Mouse (Mus musculus): ENCODE measurements around the gene Sdr39u1. TPM values are rescaled to one million over a fixed set of nuclear protein-coding genes. Genes with fewer than 3 reads are reported as not detected.
A peak's percentile ranks its signal among the peaks of the same experiment; 100 is the strongest.

The Sdr39u1 gene
- total RNA-seq, 4 experiments from 2014 or later: 120 to 148 (median 130) TPM

DNA sequence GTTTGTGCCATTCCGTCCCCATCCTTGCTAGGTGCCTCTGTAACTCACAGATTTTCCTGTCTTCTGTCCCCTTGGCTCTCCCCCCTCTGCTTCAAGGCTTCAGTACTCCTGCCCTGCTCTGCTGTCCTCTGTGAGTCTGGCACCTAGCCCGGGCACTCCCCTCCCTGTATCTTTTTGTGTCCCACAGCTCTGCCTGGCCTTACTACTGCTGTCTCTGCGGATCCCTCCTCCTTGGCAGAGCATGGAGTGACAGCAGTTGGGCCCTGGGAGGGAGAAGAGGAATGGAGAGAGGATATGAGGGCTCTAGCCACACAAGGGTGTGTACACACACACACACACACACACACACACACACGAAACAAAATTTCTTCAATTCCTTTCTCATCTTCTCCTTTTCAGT lies 15.9 kb downstream of the Sdr39u1 start, which contains the start of gene Cbln3:
Cbln3 (minus strand) TSS at position 227 of the 400 bp plus-strand sequence.
- DNase-seq (ENCODE audit: low spot score): peak; percentile 49

DNA sequence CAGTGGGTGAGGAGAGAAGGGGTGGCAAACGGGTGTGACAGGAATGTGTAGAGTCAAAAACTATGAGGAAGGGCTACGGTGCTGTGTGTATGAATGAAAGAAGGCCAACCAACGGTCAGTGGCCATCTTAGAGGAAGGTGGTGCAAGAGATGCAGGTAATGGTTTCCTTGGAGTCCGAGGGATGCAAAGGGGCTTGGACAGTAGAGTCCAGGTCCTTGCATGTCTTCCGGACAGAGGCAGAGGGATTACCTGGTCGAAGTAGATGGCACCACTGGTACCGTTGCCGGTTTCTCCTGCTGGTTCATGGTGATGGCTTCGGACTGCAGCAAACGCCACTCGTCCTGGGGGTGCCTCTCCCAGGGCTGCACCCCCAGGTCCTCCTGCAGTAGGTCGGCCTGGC lies 16.4 kb downstream of the Sdr39u1 start:
- no peak for DNase-seq (ENCODE audit: low spot score)

DNA sequence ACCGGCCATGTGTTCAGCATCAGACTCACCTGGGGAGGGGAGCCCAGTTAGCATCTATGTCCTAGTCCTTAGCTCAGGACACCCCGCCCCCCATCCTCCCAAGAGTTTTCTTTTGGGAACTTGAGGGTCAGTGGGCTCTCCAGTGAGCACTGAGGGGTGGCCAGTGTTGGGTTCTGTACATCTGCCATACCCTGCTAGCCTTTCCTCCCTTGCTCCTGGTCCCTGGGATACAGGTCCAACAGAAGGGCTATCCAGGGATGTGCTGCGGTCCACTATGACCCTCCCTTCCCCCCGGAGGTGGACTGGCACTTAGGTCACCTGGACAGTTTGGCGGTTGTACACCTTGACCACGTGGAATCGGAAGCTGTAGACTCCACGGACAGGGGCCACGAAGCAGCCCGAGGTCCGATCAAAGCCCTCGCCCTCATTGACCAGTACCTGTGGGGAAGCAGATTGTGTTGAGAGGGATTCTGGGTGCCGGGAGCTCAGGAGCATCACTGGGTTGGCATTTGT lies 16.9 kb downstream of the Sdr39u1 start:
- no peak for DNase-seq (ENCODE audit: low spot score)

GRCm38 (mm10) chr14:55882171-55882641 lies 17.9 kb downstream of the Sdr39u1 start:
- no peak for DNase-seq (ENCODE audit: low spot score)

GRCm38 (mm10) chr14:55880982-55881381 lies 19.1 kb downstream of the Sdr39u1 start:
- no peak for DNase-seq (ENCODE audit: low spot score)

- peak; percentile 55 for DNase-seq (ENCODE audit: low spot score)
Measured at GRCm38 (mm10) chr14:55879623-55880022, 20.5 kb downstream of the Sdr39u1 start.

DNA sequence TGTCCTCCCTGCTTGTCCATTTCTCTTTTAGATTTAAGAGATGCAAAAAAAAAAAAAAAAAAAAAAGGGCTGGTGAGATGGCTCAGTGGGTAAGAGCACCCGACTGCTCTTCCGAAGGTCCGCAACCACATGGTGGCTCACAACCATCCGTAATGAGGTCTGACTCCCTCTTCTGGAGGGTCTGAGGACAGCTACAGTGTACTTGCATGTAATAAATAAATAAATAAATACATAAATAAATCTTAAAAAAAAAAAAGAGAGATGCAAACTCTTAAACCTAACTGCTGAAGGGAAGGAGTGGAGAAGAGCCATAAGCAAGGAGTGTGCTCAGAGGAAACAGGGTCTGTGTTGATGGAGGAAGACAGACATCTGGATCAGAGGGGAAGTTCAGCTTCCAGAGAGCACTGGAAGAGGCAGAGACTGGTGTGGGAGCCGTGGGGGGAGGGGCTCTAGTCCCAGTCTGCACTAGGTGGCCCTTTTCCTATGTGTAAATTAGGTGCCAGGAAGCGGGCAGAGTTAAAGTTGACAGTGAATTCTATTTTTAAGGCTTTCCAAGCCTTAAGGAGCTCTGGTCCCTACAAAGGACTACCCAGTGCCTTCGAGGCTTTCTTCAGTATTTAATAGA lies 21.7 kb downstream of the Sdr39u1 start:
- no peak for DNase-seq (ENCODE audit: low spot score)

- DNase-seq (ENCODE audit: low spot score): no peak
Measured at GRCm38 (mm10) chr14:55877469-55878315, 22.4 kb downstream of the Sdr39u1 start.

- peak; percentile 78 for DNase-seq (ENCODE audit: low spot score)
Measured at GRCm38 (mm10) chr14:55873714-55874683, 26.1 kb downstream of the Sdr39u1 start.

DNA sequence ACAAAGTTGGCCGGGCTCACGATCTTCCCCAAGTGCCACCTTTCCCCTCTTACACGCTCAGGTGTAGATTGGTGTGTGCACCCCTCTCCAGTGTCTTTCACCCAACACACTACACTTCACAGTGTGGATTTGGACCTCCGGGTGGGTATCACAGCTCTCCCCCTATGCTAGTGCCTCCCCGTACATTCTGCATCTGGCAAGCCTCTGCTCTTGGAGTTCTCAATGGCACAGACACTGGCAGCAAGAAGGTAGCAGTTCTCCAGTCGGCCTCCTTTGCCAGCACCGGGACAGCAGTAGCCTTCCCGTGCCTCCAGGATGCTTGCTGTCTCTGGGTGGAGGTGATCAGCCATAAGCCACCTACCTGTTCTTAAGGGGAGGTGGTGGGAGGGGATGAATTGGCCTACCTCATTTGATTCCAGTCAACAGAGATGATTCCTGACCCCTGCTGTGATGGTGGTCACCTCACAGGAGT lies 26.8 kb downstream of the Sdr39u1 start:
- DNase-seq (ENCODE audit: low spot score): no peak

DNA sequence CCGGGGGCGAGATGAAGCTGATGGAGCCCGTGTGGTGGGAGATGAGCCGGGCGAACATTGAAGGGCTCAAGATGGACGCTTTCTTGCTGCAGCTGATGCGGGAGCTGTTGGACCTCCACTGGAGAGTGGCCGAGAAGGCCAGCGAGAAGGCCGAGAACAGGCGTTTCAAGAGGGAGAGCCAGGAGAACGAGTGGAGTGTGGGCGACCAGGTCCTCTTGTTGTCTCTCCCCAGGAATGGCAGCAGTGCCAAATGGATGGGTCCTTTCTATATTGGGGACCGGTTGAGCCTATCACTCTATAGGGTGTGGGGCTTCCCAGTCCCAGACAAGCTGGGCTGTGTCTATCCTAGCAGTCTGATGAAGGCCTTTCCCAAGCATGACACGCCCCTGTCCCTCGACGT lies 27.5 kb downstream of the Sdr39u1 start:
- DNase-seq (ENCODE audit: low spot score): no peak

- no peak for DNase-seq (ENCODE audit: low spot score)
Measured at GRCm38 (mm10) chr14:55872039-55872438, 28.1 kb downstream of the Sdr39u1 start.

- no peak for DNase-seq (ENCODE audit: low spot score)
Measured at GRCm38 (mm10) chr14:55869538-55869937, 30.6 kb downstream of the Sdr39u1 start.

DNA sequence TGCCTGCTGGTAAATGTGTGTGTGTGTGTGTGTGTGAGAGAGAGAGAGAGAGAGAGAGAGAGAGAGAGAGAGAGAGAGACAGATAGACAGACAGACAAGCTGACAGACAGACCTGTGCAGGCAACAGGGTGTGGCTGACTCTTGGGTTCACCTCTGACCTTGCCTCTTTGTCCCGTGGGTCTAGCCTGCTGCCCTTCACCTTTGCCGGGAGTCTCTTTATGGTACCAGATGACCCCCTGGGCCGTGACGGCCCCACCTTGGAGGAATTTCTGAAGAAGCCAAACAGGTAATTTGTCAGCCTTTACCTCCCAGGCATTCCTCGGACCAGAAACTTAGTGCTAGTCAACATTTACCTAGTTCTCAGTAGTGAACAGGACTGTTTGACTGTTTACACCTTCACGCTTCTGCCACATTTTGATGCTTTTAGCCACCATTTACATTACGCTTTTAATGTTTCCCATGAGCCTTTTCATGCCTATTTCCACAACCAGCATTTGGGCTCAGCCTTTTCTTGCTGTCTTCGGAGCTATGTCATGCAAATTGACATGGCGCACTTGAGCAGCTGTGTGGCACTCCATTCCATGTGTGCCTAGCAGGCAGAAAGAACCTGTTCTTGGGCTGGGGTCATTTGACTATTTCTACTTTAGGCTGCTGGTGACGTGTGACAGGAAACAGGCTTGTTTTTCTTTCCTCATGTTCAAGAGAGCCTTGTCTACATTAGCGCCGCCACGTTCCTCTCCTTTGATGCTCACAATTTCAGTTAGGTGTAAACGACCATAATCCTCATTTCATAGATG lies 31.7 kb downstream of the Sdr39u1 start:
- no peak for DNase-seq (ENCODE audit: low spot score)

DNA sequence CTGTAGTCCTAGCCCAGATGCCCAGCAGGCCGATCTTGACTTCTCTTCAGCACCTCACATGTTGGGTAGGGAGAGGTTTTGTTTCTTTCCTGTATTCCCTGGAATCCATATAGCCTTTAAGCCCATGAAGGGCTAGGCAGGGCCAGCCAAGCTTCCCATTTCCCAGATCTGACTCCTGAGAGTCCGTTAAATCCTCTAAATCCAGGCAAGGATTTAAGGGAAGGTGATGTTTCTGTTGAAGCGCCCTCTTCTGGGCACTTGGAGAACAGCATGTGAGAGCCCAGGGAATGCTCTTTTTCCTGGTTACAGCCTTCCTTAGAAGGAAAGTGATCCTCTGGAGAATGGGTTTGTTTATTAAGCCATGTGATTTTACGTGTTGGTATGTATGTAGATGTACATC lies 33.1 kb downstream of the Sdr39u1 start:
- peak; percentile 73 for DNase-seq (ENCODE audit: low spot score)

DNA sequence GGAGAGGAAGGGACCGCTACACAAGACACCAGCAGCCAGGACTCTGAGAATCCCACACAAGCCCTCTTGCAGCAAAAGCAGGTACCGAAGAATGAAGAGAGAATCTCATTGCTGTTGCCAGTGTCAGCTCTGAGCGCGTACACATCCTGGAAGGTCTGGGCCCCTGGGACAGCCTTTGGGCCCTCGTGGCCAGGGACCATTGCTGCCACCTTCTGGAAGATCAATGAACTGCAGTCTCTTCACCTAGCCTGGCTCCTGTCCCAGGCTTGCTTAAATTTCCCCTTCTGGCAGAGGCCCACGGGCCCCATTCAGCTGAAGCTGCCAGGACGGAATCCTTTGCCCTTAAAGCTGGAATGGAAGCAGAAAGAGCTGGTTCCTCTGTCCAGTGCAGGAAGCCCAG lies 36.3 kb downstream of the Sdr39u1 start:
- peak; percentile 78 for DNase-seq (ENCODE audit: low spot score)

DNA sequence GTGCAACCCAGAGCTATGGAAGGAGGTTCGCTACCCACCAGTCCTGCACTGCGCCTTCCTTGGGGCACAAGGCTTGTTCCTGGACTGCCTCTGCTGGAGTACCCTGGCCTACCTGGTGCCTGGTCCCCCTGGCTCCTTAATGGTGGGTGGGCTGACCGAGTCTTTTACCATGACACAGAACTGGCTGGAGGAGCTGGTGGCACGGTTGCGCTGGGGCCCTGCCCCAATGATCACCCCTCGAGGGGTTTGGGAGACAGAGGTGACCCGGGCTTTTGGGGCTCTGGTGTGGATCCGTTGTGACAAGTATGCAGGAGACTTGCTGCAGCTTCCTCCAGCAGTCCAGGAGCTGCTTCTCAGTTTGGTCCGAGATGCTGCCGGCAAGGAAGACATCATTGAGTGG lies 37.1 kb downstream of the Sdr39u1 start:
- no peak for DNase-seq (ENCODE audit: low spot score)

DNA sequence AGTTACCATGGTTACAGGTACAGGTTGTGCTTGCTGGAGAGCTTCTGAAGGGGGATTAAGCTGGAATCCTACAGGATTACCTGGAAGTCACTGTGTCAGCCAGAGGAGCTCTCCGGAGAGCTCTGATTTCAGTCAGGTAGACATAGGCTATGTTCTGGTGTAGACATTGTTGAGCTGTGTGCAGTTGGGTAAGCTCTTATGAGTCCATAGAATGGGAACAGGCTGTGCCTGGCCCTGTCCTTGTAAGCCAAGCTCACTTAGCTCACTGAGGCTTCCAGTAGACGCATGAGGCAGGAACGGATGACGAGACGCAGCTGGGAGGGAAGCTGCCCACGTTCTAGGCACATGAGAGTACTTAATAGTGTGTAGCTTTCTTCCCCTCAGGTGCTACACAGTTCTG lies 37.9 kb downstream of the Sdr39u1 start:
- DNase-seq (ENCODE audit: low spot score): no peak

- peak; percentile 27 for DNase-seq (ENCODE audit: low spot score)
Measured at GRCm38 (mm10) chr14:55857588-55857987, 42.5 kb downstream of the Sdr39u1 start.

DNA sequence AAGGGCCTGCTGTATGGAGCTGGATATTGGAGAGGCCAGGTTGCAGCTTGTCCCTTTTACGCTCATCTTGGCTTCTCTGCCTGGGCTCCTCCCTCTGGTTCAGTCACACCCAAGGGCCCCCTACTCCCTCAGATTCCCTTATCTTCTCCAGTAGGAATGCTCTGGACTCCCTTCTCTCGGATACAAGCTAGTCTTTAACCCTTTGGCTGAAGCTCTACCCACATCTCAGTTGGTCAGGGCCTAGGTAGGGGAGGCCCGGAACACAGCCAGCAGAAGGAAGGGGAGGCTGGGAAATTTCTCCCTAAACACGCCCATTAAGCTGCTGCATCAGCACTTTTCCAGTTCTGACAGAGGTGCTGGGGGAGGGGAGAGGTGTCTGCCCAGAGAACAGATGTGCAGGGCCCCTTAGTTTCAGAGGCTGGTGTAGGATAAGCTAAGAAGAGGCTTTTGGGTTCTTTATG lies 45.0 kb downstream of the Sdr39u1 start:
- peak; percentile 42 for DNase-seq (ENCODE audit: low spot score)
